Mouse (Mus musculus): Measurements from ENCODE around the gene Tsku.
A peak's percentile ranks its signal among the peaks of the same experiment; 100 is the strongest.

The Tsku gene

GRCm38 (mm10) chr7:98359951-98360620 is 1.0 kb downstream of the Tsku start:
- DNase-seq (ENCODE audit: low spot score in 2 of 2) = no peak

- no peak for DNase-seq (ENCODE audit: low spot score in 2 of 2)
Measured at GRCm38 (mm10) chr7:98358016-98358415, 3.1 kb downstream of the Tsku start.

GRCm38 (mm10) chr7:98357324-98357723 is 3.8 kb downstream of the Tsku start:
- no peak for DNase-seq (ENCODE audit: low spot score in 2 of 2)

DNA sequence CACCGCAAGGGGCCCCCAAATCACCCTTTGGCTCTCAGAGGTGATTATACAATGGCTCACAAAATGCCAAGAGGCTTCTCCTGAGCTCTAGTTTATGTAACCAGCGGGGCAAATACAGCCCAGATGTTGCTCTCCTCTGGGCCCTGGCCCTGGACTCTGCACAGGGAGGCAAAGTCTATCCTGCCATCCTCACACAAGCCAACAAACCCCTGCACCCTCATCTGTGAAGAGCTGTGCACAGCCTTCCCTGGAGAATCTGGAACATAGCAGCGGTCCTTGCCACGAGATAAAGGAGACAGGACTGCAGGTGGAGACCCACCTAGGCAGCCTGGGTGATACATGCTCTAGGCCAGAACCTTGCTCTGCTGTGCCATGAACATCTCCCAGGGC is 6.2 kb downstream of the Tsku start:
- DNase-seq (ENCODE audit: low spot score in 2 of 2) = no peak

DNA sequence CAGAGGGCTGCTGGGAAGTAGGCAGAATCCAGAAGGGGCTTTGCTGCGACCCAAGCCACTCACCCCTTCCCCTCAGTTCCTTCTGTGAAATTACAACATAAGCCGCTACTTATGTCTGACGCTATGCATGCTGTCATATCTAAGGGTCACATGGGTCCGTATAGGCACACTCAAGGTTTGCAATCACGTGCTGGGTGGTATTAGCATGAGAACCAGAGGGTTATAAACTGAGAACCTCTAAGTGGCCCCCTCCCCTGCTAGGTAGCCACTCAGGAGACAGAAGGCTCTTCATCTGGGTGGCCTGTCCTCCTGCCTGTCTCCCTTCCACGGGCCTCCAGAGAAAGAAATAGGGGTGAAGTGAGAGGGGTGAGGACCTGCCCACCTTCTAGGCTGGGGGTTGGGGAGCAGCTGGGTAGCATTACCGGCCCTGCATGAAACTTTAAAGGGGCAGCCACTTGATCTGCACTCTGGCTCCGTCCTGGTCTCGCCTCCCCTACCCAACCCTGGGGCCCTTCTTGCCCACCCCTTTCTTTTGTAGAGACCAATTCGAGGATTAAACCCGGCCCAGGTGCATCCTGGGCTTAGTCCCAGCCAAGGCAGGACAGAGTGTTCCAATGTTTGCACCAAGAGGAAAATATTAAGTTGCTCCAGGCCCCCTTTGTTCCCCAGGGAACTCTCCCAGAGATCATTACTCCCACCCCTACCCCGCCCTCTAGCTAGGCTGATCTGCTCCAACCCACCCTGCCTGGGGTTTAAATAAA is 6.8 kb downstream of the Tsku start:
- no peak for DNase-seq (ENCODE audit: low spot score in 2 of 2)

DNA sequence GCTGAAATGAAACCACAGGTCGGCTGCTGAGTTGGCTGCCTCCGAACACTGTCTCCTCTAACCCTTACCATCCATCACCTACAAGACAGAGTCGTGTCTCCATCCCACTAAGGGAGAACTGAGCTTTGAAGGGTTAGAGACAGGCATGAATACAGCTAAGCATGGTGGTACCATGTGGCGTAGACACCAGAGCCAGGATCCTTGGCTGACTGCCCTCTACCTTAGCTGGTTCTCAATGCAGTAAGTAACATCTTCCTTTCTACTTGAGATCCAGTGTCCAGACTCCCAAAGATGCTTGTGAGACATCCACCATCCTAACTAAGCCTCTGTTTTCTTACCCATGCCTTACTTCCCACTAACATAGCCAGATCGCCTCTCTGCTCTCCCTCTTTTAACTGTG is 7.5 kb downstream of the Tsku start:
- DNase-seq (ENCODE audit: low spot score in 2 of 2) = no peak

- DNase-seq (ENCODE audit: low spot score in 2 of 2) = no peak
Measured at GRCm38 (mm10) chr7:98351523-98351922, 9.6 kb downstream of the Tsku start.

- no peak for DNase-seq (ENCODE audit: low spot score in 2 of 2)
Measured at GRCm38 (mm10) chr7:98349821-98350220, 11.3 kb downstream of the Tsku start.

DNA sequence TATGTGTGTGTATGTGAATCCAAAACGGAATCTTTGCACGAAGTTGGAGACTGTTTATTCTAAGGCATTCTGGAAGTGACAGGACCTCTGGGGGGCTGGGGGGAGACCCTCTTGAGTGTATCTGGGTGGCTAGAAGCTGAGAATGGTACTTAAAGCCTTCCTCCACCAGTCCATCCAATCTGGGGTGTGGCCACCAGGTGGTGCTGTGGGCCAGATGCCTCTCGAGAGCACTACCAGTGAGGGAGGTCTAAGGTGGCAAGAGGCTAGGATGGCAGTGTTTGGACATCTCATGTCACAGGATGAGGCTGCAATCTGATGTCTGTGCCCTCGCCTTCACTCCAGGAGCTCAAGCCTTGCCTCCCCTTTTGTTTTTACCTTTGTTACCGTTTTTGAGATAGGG is 12.0 kb downstream of the Tsku start:
- DNase-seq (ENCODE audit: low spot score in 2 of 2) = peak in 1 of 2 experiments; percentile 76

GRCm38 (mm10) chr7:98348043-98348442 is 13.1 kb downstream of the Tsku start:
- DNase-seq (ENCODE audit: low spot score in 2 of 2) = peak in 1 of 2 experiments; percentile 54

DNA sequence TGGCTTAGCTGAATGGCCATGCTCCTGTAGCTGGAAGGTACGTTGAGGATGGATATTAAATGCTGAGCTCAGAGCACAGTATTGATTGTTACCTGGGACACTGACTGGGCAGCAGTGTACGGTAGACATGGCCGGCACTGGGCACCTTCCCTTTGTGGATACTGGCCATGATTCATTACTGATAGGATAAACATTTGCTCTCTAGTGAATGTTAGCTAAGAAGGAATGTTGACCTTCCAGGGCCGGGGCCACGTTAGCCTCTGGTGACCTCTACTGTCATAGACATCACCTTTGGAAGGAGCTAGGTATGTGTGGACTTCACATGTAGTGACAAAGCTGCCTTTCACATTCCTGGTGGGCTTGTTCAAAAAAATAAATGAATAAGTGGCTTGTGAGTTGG is 13.7 kb downstream of the Tsku start:
- no peak for DNase-seq (ENCODE audit: low spot score in 2 of 2)

- DNase-seq (ENCODE audit: low spot score in 2 of 2) = no peak
Measured at GRCm38 (mm10) chr7:98345036-98345435, 16.1 kb downstream of the Tsku start.

- DNase-seq (ENCODE audit: low spot score in 2 of 2) = peak in 1 of 2 experiments; percentile 43
Measured at GRCm38 (mm10) chr7:98344361-98344760, 16.8 kb downstream of the Tsku start.

DNA sequence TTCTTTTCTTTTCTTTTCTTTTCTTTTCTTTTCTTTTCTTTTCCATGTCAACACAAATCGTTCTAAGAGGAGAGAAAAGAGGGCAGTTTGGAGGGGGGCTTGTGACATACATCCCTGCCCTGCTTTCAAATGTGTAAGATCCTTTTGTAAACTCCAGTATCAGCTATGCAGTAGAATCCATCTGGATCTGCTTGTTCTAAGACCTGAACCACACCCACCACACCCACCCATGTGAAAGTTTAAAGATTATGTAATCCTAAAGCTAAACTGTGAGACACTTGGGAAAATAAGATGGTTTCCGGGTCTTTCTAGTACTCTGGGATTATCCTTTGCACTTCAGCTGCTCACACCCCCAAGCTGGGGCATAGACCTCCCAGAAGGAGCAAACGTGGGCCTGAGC is 18.9 kb downstream of the Tsku start:
- DNase-seq (ENCODE audit: low spot score in 2 of 2) = no peak

DNA sequence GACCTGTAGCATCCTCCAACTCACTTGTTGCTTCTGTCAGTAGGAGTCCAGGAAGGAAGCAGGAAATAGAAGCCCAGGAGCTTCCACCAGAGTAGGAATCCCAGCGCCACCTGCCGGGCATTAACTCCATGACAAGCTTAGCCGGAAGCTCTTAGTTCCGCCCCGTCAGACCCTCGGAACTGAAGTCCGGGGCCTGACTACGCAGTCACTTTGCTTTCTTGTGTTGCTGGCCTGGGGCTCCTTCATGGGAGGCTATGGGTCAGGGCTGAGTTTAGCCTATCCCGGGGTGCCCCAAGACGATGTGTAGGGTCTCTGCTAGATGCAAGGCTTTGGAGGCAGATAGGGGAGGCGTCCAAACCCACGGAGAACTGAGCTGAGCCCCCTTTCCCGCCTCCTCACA is 19.7 kb downstream of the Tsku start:
- DNase-seq (ENCODE audit: low spot score in 2 of 2) = peak; percentile 59 to 81

DNA sequence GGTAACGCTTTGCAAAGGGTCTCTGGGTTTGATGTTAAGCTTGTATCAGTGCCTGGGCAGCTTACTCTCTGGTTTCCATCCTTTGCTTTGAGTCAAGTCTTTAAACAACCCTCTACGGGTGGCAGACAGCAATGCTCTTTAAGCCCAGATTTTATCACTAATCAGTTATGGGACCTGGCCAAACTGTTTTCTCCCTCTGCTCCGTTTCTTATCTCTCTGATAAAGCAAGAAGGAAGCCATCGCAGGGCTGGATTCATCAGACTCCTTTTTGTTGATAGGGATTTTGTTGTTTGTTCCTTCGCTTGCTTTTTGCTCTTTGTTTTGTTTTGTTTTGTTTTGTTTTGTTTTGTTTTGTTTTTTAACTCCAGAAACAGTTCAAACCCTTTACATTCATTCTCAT is 20.8 kb downstream of the Tsku start:
- DNase-seq (ENCODE audit: low spot score in 2 of 2) = no peak

DNA sequence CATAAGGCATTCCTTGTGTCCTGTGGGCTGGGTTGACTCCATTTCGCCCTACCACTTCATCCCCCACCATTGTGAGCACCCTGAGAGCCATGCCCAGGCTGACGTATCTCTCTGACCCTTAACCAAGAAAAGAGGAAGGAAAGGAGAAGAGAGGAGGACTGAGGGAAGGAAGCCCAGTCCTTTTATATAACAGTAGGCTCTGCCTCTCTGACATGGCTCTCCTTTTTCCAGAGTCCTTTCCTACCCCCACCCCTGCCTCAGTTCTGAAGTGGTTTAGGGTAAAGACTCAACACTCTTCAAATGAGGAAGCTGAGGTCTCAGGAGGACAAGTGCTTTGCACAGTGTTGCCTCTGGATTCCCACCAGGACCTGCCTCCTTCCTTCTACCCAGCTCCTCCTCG is 27.1 kb downstream of the Tsku start:
- DNase-seq (ENCODE audit: low spot score in 2 of 2) = no peak

- no peak for DNase-seq (ENCODE audit: low spot score in 2 of 2)
Measured at GRCm38 (mm10) chr7:98333507-98333906, 27.6 kb downstream of the Tsku start.

- DNase-seq (ENCODE audit: low spot score in 2 of 2) = no peak
Measured at GRCm38 (mm10) chr7:98332678-98333397, 28.3 kb downstream of the Tsku start.

DNA sequence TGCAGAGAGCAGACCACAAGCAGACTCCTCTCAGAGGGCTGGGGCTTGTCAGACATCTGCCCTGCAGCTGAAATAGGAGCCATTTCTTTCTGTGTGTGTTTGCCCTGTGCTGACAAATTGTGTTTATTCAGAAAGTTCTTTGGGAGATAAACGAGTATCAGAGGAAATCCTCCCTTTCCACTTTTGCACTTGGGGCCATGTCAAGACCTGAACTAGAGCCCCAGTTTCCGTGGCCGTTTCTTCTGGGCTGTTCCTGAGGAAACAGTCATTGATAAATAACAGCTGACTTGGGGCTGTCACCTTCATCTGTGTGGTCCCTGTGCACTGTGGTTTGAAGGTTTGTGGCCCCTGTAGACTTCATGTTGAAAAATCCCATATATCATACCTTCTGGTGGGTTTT is 29.2 kb downstream of the Tsku start:
- DNase-seq (ENCODE audit: low spot score in 2 of 2) = no peak

DNA sequence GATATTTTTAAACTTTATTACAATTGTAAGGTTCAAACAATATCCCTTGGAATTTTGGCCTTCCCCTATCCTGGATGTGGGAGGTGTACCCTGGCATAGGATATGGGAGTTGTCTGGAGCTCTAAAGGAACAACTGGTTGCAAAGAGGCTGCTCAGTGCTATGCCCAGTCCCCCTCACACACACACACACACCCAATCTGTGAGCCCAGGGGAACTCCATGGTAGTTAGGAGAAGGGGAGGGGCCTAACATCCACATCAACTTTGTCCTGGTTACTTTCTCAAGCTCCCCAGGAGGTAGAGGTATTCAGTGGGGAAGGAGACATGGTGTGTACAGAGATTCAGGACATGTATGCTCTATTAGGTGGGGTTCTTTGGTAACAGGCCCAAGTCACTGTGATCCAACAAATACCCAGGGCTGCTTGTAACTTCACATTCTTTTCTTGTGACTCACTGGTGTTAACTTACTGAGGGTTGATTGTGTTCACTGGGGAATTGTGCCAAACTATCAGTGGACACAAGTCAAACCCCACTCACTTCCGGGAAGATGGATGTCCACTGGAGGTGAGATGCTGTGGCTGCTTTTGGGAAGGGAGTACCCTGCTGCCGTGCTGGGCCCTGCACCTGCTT is 30.6 kb downstream of the Tsku start:
- DNase-seq (ENCODE audit: low spot score in 2 of 2) = no peak

DNA sequence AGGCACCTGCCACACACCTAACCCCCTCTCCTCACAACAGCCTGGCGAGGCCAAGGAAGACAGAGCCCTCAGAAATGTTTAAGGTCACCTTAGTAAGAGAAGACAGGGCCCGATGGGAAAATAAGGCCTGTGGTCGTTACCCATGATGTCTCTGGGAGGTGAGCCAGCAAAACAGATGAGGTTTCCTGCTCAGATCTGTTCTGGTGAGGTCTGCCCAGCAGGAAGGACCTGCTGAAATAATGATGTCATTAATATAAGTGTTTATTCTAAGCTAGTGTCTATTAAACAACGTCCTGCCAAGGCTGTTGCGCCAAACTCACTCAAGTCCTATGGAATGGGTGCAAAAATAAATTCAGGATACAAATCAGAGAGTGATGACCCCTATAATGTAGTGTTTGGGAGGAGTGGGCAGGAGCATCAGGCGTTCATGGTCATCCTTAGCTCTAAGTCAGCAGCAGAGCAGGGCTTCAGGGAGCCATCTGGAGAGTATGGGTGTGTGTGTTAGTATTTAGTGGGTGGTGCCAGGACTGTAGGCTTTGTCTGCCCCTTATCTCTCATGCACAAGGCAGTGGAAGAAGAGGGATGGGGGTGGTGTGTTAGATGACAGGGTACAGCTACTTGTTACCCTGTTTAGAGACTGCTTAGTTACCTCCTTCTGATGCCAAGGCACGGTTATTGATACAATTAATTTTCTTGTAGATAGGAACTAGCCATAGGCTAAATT is 31.3 kb downstream of the Tsku start:
- no peak for DNase-seq (ENCODE audit: low spot score in 2 of 2)
